Mouse (Mus musculus): ENCODE data around the gene Hist1h3c. TPM values are rescaled to one million over a fixed set of nuclear protein-coding genes. Genes with fewer than 3 reads are reported as not detected.
A peak's percentile ranks its signal among the peaks of the same experiment; 100 is the strongest.

The Hist1h3c gene
- polyA plus RNA-seq, 1 experiment: 1.2 TPM

- H3K27ac ChIP-seq (ENCODE audit: insufficient read depth, low read depth, low read length): peak overlapping the region; percentile 4; the same call in 1 of the 2 replicates
- no peak for TF ChIP-seq CTCF (IDR thresholded peaks at IDR 0.05; ENCODE audit: low read depth, low read length)
- TF ChIP-seq POLR2A (IDR thresholded peaks at IDR 0.05; ENCODE audit: borderline replicate concordance, low read depth, low read length): no peak
- H3K4me1 ChIP-seq (ENCODE audit: control insufficient read depth, insufficient read depth, low read length): peaks cover 13% of the 10 kb centered on the region
- no peak overlapping the region for H3K4me3 ChIP-seq (ENCODE audit: insufficient read depth, low read length)
Observed at GRCm38 (mm10) chr13:23749563-23750121, 4.2 kb upstream of the Hist1h3c start.

- TF ChIP-seq POLR2A (IDR thresholded peaks at IDR 0.05; ENCODE audit: borderline replicate concordance, low read depth, low read length) (no peak), CTCF (IDR thresholded peaks at IDR 0.05; ENCODE audit: low read depth, low read length) (no peak)
- Histone ChIP-seq H3K4me1 (ENCODE audit: control insufficient read depth, insufficient read depth, low read length) (peaks cover 15% of the 10 kb centered on the region), H3K4me3 (ENCODE audit: insufficient read depth, low read length) (no peak overlapping the region), H3K27ac (ENCODE audit: insufficient read depth, low read depth, low read length) (peak overlapping the region; percentile 100)
Observed at GRCm38 (mm10) chr13:23747892-23748288, 2.5 kb upstream of the Hist1h3c start.

- peak overlapping the region; percentile 100 for H3K27ac ChIP-seq (ENCODE audit: insufficient read depth, low read depth, low read length)
- H3K4me1 ChIP-seq (ENCODE audit: control insufficient read depth, insufficient read depth, low read length): peaks cover 15% of the 10 kb centered on the region
- H3K4me3 ChIP-seq (ENCODE audit: insufficient read depth, low read length): peak overlapping the region; percentile 39; the same call in 1 of the 2 replicates
- TF ChIP-seq CTCF (IDR thresholded peaks at IDR 0.05; ENCODE audit: low read depth, low read length) (no peak), POLR2A (IDR thresholded peaks at IDR 0.05; ENCODE audit: borderline replicate concordance, low read depth, low read length) (no peak)
Observed at GRCm38 (mm10) chr13:23747081-23747891, 1.9 kb upstream of the Hist1h3c start.

GRCm38 (mm10) chr13:23746201-23747080 lies 1.0 kb upstream of the Hist1h3c start, which contains the start of gene Hist1h2bb:
Gene Hist1h2bb (plus strand): TSS chr13:23746734.
- H3K4me3 ChIP-seq (ENCODE audit: insufficient read depth, low read length): peak within 1 kb of the TSS; percentile 73
- H3K4me1 ChIP-seq (ENCODE audit: control insufficient read depth, insufficient read depth, low read length): peaks cover 20% of the 10 kb centered on the region
- peak within 1 kb of the TSS; percentile 100 for H3K27ac ChIP-seq (ENCODE audit: insufficient read depth, low read depth, low read length)

GRCm38 (mm10) chr13:23744421-23745380 lies 701 bp downstream of the Hist1h3c start:
- Histone ChIP-seq H3K4me3 (ENCODE audit: insufficient read depth, low read length) (peak overlapping the region; percentile 54), H3K4me1 (ENCODE audit: control insufficient read depth, insufficient read depth, low read length) (peaks cover 16% of the 10 kb centered on the region), H3K27ac (ENCODE audit: insufficient read depth, low read depth, low read length) (peak overlapping the region; percentile 72)
- TF ChIP-seq CTCF (IDR thresholded peaks at IDR 0.05; ENCODE audit: low read depth, low read length): no peak
- TF ChIP-seq POLR2A (IDR thresholded peaks at IDR 0.05; ENCODE audit: borderline replicate concordance, low read depth, low read length): no peak

- H3K27ac ChIP-seq (ENCODE audit: insufficient read depth, low read depth, low read length): no peak overlapping the region
- peaks cover 14% of the 10 kb centered on the region for H3K4me1 ChIP-seq (ENCODE audit: control insufficient read depth, insufficient read depth, low read length)
- no peak for TF ChIP-seq CTCF (IDR thresholded peaks at IDR 0.05; ENCODE audit: low read depth, low read length)
- TF ChIP-seq POLR2A (IDR thresholded peaks at IDR 0.05; ENCODE audit: borderline replicate concordance, low read depth, low read length): no peak
- H3K4me3 ChIP-seq (ENCODE audit: insufficient read depth, low read length): no peak overlapping the region
Observed at GRCm38 (mm10) chr13:23743963-23744362, 1.4 kb downstream of the Hist1h3c start.

GRCm38 (mm10) chr13:23743215-23743614 lies 2.2 kb downstream of the Hist1h3c start:
- no peak overlapping the region for H3K27ac ChIP-seq (ENCODE audit: insufficient read depth, low read depth, low read length)
- peaks cover 9% of the 10 kb centered on the region for H3K4me1 ChIP-seq (ENCODE audit: control insufficient read depth, insufficient read depth, low read length)
- no peak overlapping the region for H3K4me3 ChIP-seq (ENCODE audit: insufficient read depth, low read length)
- TF ChIP-seq POLR2A (IDR thresholded peaks at IDR 0.05; ENCODE audit: borderline replicate concordance, low read depth, low read length) (no peak), CTCF (IDR thresholded peaks at IDR 0.05; ENCODE audit: low read depth, low read length) (no peak)

- Histone ChIP-seq H3K4me1 (ENCODE audit: control insufficient read depth, insufficient read depth, low read length) (peaks cover 7% of the 10 kb centered on the region), H3K27ac (ENCODE audit: insufficient read depth, low read depth, low read length) (no peak overlapping the region), H3K4me3 (ENCODE audit: insufficient read depth, low read length) (no peak overlapping the region)
- TF ChIP-seq CTCF (IDR thresholded peaks at IDR 0.05; ENCODE audit: low read depth, low read length): no peak
- TF ChIP-seq POLR2A (IDR thresholded peaks at IDR 0.05; ENCODE audit: borderline replicate concordance, low read depth, low read length): no peak
Observed at GRCm38 (mm10) chr13:23742007-23742406, 3.4 kb downstream of the Hist1h3c start.

- Histone ChIP-seq H3K27ac (ENCODE audit: insufficient read depth, low read depth, low read length) (peak overlapping the region; percentile 50; the same call in 1 of the 2 replicates), H3K4me3 (ENCODE audit: insufficient read depth, low read length) (peak overlapping the region; percentile 31; the same call in 1 of the 2 replicates), H3K4me1 (ENCODE audit: control insufficient read depth, insufficient read depth, low read length) (peaks cover 7% of the 10 kb centered on the region)
- TF ChIP-seq POLR2A (IDR thresholded peaks at IDR 0.05; ENCODE audit: borderline replicate concordance, low read depth, low read length) (no peak), CTCF (IDR thresholded peaks at IDR 0.05; ENCODE audit: low read depth, low read length) (no peak)
Observed at GRCm38 (mm10) chr13:23740910-23741309, 4.5 kb downstream of the Hist1h3c start.

Measured in bone marrow macrophage, adult 2 months (primary cell).